Mouse (Mus musculus) liver, embryonic 16.5 days (tissue): ENCODE data around the gene Slc1a7. TPM values are rescaled to one million over a fixed set of nuclear protein-coding genes. Genes with fewer than 3 reads are reported as not detected.

ENCODE experiments used
- ATAC-seq: fragments of 200-750 bp; cut with Nextera tagmentation; 2 replicates; pipeline ENCODE4 v1.8.0; 2017; ENCODE audit warnings: low read depth, mild to moderate bottlenecking, moderate number of reproducible peaks, moderate library complexity
- H3K27ac ChIP-seq: fragments of 300-500 bp; sonication (generic); 2 replicates; pipeline ENCODE4 v1.5.1; 2014; ENCODE audit warnings: mild to moderate bottlenecking, low read length
- H3K27me3 ChIP-seq: fragments of 300-500 bp; sonication (generic); 2 replicates; pipeline ENCODE4 v1.6.1; 2014; ENCODE audit warnings: low read depth, low read length, mixed read lengths; ENCODE audit not compliant: control insufficient read depth, insufficient read depth
- H3K36me3 ChIP-seq: fragments of 300-500 bp; sonication (generic); 2 replicates; pipeline ENCODE4 v1.6.1; 2014; ENCODE audit warnings: mild to moderate bottlenecking; ENCODE audit not compliant: control insufficient read depth, insufficient read depth
- H3K4me1 ChIP-seq: fragments of 300-500 bp; sonication (generic); 2 replicates; pipeline ENCODE4 v1.6.1; 2014; ENCODE audit warnings: low read depth, low read length, mixed read lengths; ENCODE audit not compliant: control insufficient read depth
- H3K4me2 ChIP-seq: fragments of 300-500 bp; sonication (generic); 2 replicates; pipeline ENCODE4 v1.6.1; 2014; ENCODE audit warnings: low read depth, low read length, mixed read lengths
- H3K4me3 ChIP-seq: fragments of 300-500 bp; sonication (generic); 2 replicates; pipeline ENCODE4 v1.5.1; 2014; ENCODE audit warnings: low read depth, mild to moderate bottlenecking, low read length
- H3K9ac ChIP-seq: fragments of 300-500 bp; sonication (generic); 2 replicates; pipeline ENCODE4 v1.6.1; 2014; ENCODE audit warnings: low read depth, low read length
- H3K9me3 ChIP-seq: fragments of 300-500 bp; sonication (generic); replicated peaks from 2 replicates; pipeline ENCODE4 v1.6.1; 2016; ENCODE audit warnings: low read length; ENCODE audit not compliant: control insufficient read depth
- WGBS: fragments of 180-500 bp; shearing (Covaris S2); extraction: QIAGEN DNeasy Blood & Tissue Kit; methylation state at CpG from one replicate; pipeline ENCODE4 v1.1.7; 2014; ENCODE audit not compliant: insufficient replicate concordance; 5-methylcytosine and 5-hydroxymethylcytosine counted together
- polyA plus RNA-seq: library from polyadenylated mRNA; unstranded; fragments of >200 nt; fragmentation: Nextera tagmentation; extraction: Ambion mirVana; gene quantifications from 2 replicates; pipeline ENCODE4 v1.2.1, GENCODE M21; 2015

Slc1a7 gene
- polyA plus RNA-seq, 1 experiment from 2014 or later: not detected

- no peaks in the 10 kb centered on the region for H3K4me1 ChIP-seq
- H3K4me2 ChIP-seq: no peak overlapping the region
- ATAC-seq: no peak
- no peaks in the 10 kb centered on the region for H3K9me3 ChIP-seq
- H3K9ac ChIP-seq: no peak overlapping the region
- H3K27ac ChIP-seq: no peak overlapping the region
- H3K36me3 ChIP-seq: no peaks in the 10 kb centered on the region
- no peak overlapping the region for H3K4me3 ChIP-seq
- no peaks in the 10 kb centered on the region for H3K27me3 ChIP-seq
- 43% methylated on average over 11 of the region's 11 CpGs for WGBS
Measured at GRCm38 (mm10) chr4:107962044-107962732, 5.9 kb upstream of the Slc1a7 start.

- no peak for ATAC-seq
- no peaks in the 10 kb centered on the region for H3K27me3 ChIP-seq
- no peak overlapping the region for H3K27ac ChIP-seq
- 60% methylated on average over 2 of the region's 2 CpGs for WGBS
- no peaks in the 10 kb centered on the region for H3K4me1 ChIP-seq
- H3K4me3 ChIP-seq: no peak overlapping the region
- no peaks in the 10 kb centered on the region for H3K36me3 ChIP-seq
- H3K9me3 ChIP-seq: no peaks in the 10 kb centered on the region
- no peak overlapping the region for H3K4me2 ChIP-seq
- no peak overlapping the region for H3K9ac ChIP-seq
Measured at GRCm38 (mm10) chr4:107962792-107963191, 5.3 kb upstream of the Slc1a7 start.

- Histone ChIP-seq H3K9me3 (no peaks in the 10 kb centered on the region), H3K4me2 (no peak overlapping the region), H3K27me3 (no peaks in the 10 kb centered on the region), H3K36me3 (no peaks in the 10 kb centered on the region), H3K27ac (no peak overlapping the region), H3K4me3 (no peak overlapping the region), H3K4me1 (no peaks in the 10 kb centered on the region), H3K9ac (no peak overlapping the region)
- no peak for ATAC-seq
- WGBS: 20% methylated on average over 5 of the region's 5 CpGs
Measured at GRCm38 (mm10) chr4:107966416-107967109, 1.6 kb upstream of the Slc1a7 start.

GRCm38 (mm10) chr4:107969781-107970180, 1.6 kb downstream of the Slc1a7 start:
- no peak for ATAC-seq
- Histone ChIP-seq H3K4me1 (no peaks in the 10 kb centered on the region), H3K36me3 (no peaks in the 10 kb centered on the region), H3K9me3 (no peaks in the 10 kb centered on the region), H3K9ac (no peak overlapping the region), H3K4me2 (no peak overlapping the region), H3K4me3 (no peak overlapping the region), H3K27me3 (no peaks in the 10 kb centered on the region), H3K27ac (no peak overlapping the region)

- H3K4me3 ChIP-seq: no peak overlapping the region
- H3K27ac ChIP-seq: no peak overlapping the region
- H3K36me3 ChIP-seq: no peaks in the 10 kb centered on the region
- H3K4me1 ChIP-seq: no peaks in the 10 kb centered on the region
- WGBS: 53% methylated on average over 1 of the region's 1 CpGs
- H3K9ac ChIP-seq: no peak overlapping the region
- H3K27me3 ChIP-seq: no peaks in the 10 kb centered on the region
- H3K9me3 ChIP-seq: no peaks in the 10 kb centered on the region
- H3K4me2 ChIP-seq: no peak overlapping the region
- no peak for ATAC-seq
Measured at GRCm38 (mm10) chr4:107971162-107971561, 3.0 kb downstream of the Slc1a7 start.

GRCm38 (mm10) chr4:107974527-107974926, 6.4 kb downstream of the Slc1a7 start:
- Histone ChIP-seq H3K9ac (no peak overlapping the region), H3K4me2 (no peak overlapping the region), H3K4me1 (no peaks in the 10 kb centered on the region), H3K27me3 (no peaks in the 10 kb centered on the region), H3K4me3 (no peak overlapping the region), H3K27ac (no peak overlapping the region), H3K9me3 (no peaks in the 10 kb centered on the region), H3K36me3 (no peaks in the 10 kb centered on the region)
- ATAC-seq: no peak
- 67% methylated on average over 11 of the region's 11 CpGs for WGBS

GRCm38 (mm10) chr4:107975004-107975403, 6.9 kb downstream of the Slc1a7 start:
- H3K4me3 ChIP-seq: no peak overlapping the region
- H3K4me1 ChIP-seq: no peaks in the 10 kb centered on the region
- no peak overlapping the region for H3K9ac ChIP-seq
- no peaks in the 10 kb centered on the region for H3K36me3 ChIP-seq
- H3K27ac ChIP-seq: no peak overlapping the region
- H3K27me3 ChIP-seq: no peaks in the 10 kb centered on the region
- 64% methylated on average over 7 of the region's 7 CpGs for WGBS
- H3K4me2 ChIP-seq: no peak overlapping the region
- no peak for ATAC-seq
- no peaks in the 10 kb centered on the region for H3K9me3 ChIP-seq

- Histone ChIP-seq H3K4me3 (no peak overlapping the region), H3K36me3 (no peaks in the 10 kb centered on the region), H3K27me3 (no peaks in the 10 kb centered on the region), H3K4me1 (no peaks in the 10 kb centered on the region), H3K4me2 (no peak overlapping the region), H3K27ac (no peak overlapping the region), H3K9ac (no peak overlapping the region), H3K9me3 (no peaks in the 10 kb centered on the region)
- WGBS: 51% methylated on average over 4 of the region's 4 CpGs
- ATAC-seq: no peak
Measured at GRCm38 (mm10) chr4:107977593-107977992, 9.5 kb downstream of the Slc1a7 start.

GRCm38 (mm10) chr4:107979530-107979929, 11.4 kb downstream of the Slc1a7 start:
- no peaks in the 10 kb centered on the region for H3K27me3 ChIP-seq
- 42% methylated on average over 2 of the region's 2 CpGs for WGBS
- no peak overlapping the region for H3K4me3 ChIP-seq
- H3K9ac ChIP-seq: no peak overlapping the region
- no peak for ATAC-seq
- no peaks in the 10 kb centered on the region for H3K4me1 ChIP-seq
- no peaks in the 10 kb centered on the region for H3K9me3 ChIP-seq
- no peak overlapping the region for H3K27ac ChIP-seq
- no peak overlapping the region for H3K4me2 ChIP-seq
- H3K36me3 ChIP-seq: no peaks in the 10 kb centered on the region
